Mouse (Mus musculus): ENCODE results near the gene Cdon. TPM values are rescaled to one million over a fixed set of nuclear protein-coding genes. Genes with fewer than 3 reads are reported as not detected.

Gene Cdon
- polyA plus RNA-seq, 1 experiment from 2014 or later: 1.9 TPM

- H3K4me1 ChIP-seq (replicated peaks; ENCODE audit: control insufficient read depth, insufficient read depth, low read length): no peaks in the 10 kb centered on the region
- TF ChIP-seq CTCF (IDR thresholded peaks at IDR 0.05; ENCODE audit: low read depth): peak; percentile 94
- WGBS: 25% methylated on average over 7 of the region's 7 CpGs
- H3K4me2 ChIP-seq (replicated peaks; ENCODE audit: low read depth): no peak overlapping the region
- no peaks in the 10 kb centered on the region for H3K36me3 ChIP-seq (ENCODE audit: control insufficient read depth, insufficient read depth)
- no peak overlapping the region for H3K4me3 ChIP-seq (ENCODE audit: low read depth, low read length)
- H3K27me3 ChIP-seq (replicated peaks; ENCODE audit: control insufficient read depth, insufficient read depth, low read length): no peaks in the 10 kb centered on the region
- no peak for ATAC-seq
- H3K9me3 ChIP-seq (ENCODE audit: control insufficient read depth): no peaks in the 10 kb centered on the region
- no peak overlapping the region for H3K27ac ChIP-seq (ENCODE audit: low read depth, low read length)
- H3K9ac ChIP-seq (ENCODE audit: low read depth, low read length): no peak overlapping the region
Observed at GRCm38 (mm10) chr9:35523941-35524411, 103.0 kb downstream of the Cdon start.

GRCm38 (mm10) chr9:35529141-35529540 lies 108.2 kb downstream of the Cdon start:
- TF ChIP-seq CTCF (IDR thresholded peaks at IDR 0.05; ENCODE audit: low read depth): no peak
- Histone ChIP-seq H3K27me3 (replicated peaks; ENCODE audit: control insufficient read depth, insufficient read depth, low read length) (no peaks in the 10 kb centered on the region), H3K9ac (ENCODE audit: low read depth, low read length) (no peak overlapping the region), H3K9me3 (ENCODE audit: control insufficient read depth) (no peaks in the 10 kb centered on the region), H3K4me2 (replicated peaks; ENCODE audit: low read depth) (no peak overlapping the region), H3K36me3 (ENCODE audit: control insufficient read depth, insufficient read depth) (no peaks in the 10 kb centered on the region), H3K4me1 (replicated peaks; ENCODE audit: control insufficient read depth, insufficient read depth, low read length) (no peaks in the 10 kb centered on the region), H3K4me3 (ENCODE audit: low read depth, low read length) (no peak overlapping the region), H3K27ac (ENCODE audit: low read depth, low read length) (no peak overlapping the region)
- no peak for ATAC-seq
- WGBS: 78% methylated on average over 3 of the region's 3 CpGs

DNA sequence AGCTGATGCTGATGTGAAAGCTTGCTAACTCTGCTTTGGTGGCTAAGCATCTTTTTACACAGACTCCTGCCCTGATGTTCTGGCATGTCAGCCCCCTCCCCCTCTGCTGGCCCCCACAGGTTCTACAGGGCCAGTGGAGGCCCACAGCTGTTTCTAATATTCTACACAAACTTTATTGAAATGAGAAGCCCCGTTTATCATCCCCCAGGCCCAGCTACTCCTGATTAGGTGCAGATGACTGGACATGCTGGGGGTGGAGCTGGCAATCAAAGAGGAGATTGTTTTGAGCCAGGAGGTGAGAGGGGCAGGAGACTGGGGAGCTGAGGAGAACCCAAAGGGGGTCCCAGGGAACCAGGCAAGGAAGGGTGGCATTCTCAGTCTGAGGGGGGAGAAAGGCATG lies 108.9 kb downstream of the Cdon start:
- no peak overlapping the region for H3K27ac ChIP-seq (ENCODE audit: low read depth, low read length)
- no peak overlapping the region for H3K4me3 ChIP-seq (ENCODE audit: low read depth, low read length)
- H3K9me3 ChIP-seq (ENCODE audit: control insufficient read depth): no peaks in the 10 kb centered on the region
- H3K27me3 ChIP-seq (replicated peaks; ENCODE audit: control insufficient read depth, insufficient read depth, low read length): no peaks in the 10 kb centered on the region
- 11% methylated on average over 1 of the region's 1 CpGs for WGBS
- TF ChIP-seq CTCF (IDR thresholded peaks at IDR 0.05; ENCODE audit: low read depth): no peak
- no peak for ATAC-seq
- H3K4me1 ChIP-seq (replicated peaks; ENCODE audit: control insufficient read depth, insufficient read depth, low read length): no peaks in the 10 kb centered on the region
- H3K9ac ChIP-seq (ENCODE audit: low read depth, low read length): no peak overlapping the region
- no peaks in the 10 kb centered on the region for H3K36me3 ChIP-seq (ENCODE audit: control insufficient read depth, insufficient read depth)
- no peak overlapping the region for H3K4me2 ChIP-seq (replicated peaks; ENCODE audit: low read depth)

- Histone ChIP-seq H3K9ac (ENCODE audit: low read depth, low read length) (no peak overlapping the region), H3K4me2 (replicated peaks; ENCODE audit: low read depth) (no peak overlapping the region), H3K27me3 (replicated peaks; ENCODE audit: control insufficient read depth, insufficient read depth, low read length) (no peaks in the 10 kb centered on the region), H3K4me3 (ENCODE audit: low read depth, low read length) (no peak overlapping the region), H3K36me3 (ENCODE audit: control insufficient read depth, insufficient read depth) (no peaks in the 10 kb centered on the region), H3K9me3 (ENCODE audit: control insufficient read depth) (no peaks in the 10 kb centered on the region), H3K4me1 (replicated peaks; ENCODE audit: control insufficient read depth, insufficient read depth, low read length) (no peaks in the 10 kb centered on the region), H3K27ac (ENCODE audit: low read depth, low read length) (no peak overlapping the region)
- 65% methylated on average over 9 of the region's 9 CpGs for WGBS
- TF ChIP-seq CTCF (IDR thresholded peaks at IDR 0.05; ENCODE audit: low read depth): no peak
- no peak for ATAC-seq
Observed at GRCm38 (mm10) chr9:35533266-35533665, 112.3 kb downstream of the Cdon start.

DNA sequence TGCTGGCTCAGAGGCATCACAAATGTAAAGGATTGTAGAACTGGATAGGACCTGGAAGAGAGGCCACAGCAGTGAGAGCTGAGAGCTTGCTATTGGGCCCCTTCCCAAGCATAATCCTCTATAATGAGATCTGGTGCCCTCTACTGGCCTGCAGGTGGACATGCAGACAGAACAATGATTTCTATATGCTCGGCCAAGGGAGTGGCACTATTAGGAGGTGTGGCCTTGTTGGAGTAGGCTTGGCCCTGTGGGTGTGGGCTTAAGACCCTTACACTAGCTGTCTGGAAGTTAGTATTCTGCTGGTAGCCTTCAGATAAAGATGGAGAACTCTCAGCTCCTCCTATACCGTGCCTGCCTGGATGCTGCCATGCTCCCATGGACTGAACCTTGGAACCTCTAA lies 114.2 kb downstream of the Cdon start:
- Histone ChIP-seq H3K4me2 (replicated peaks; ENCODE audit: low read depth) (no peak overlapping the region), H3K4me3 (ENCODE audit: low read depth, low read length) (no peak overlapping the region), H3K27ac (ENCODE audit: low read depth, low read length) (no peak overlapping the region), H3K9me3 (ENCODE audit: control insufficient read depth) (no peaks in the 10 kb centered on the region), H3K27me3 (replicated peaks; ENCODE audit: control insufficient read depth, insufficient read depth, low read length) (no peaks in the 10 kb centered on the region), H3K36me3 (ENCODE audit: control insufficient read depth, insufficient read depth) (no peaks in the 10 kb centered on the region), H3K9ac (ENCODE audit: low read depth, low read length) (no peak overlapping the region), H3K4me1 (replicated peaks; ENCODE audit: control insufficient read depth, insufficient read depth, low read length) (no peaks in the 10 kb centered on the region)
- ATAC-seq: peak; percentile 72
- TF ChIP-seq CTCF (IDR thresholded peaks at IDR 0.05; ENCODE audit: low read depth): peak; percentile 92
- 1% methylated on average over 2 of the region's 2 CpGs for WGBS

GRCm38 (mm10) chr9:35535876-35536275 lies 114.9 kb downstream of the Cdon start:
- Histone ChIP-seq H3K9ac (ENCODE audit: low read depth, low read length) (no peak overlapping the region), H3K4me3 (ENCODE audit: low read depth, low read length) (no peak overlapping the region), H3K36me3 (ENCODE audit: control insufficient read depth, insufficient read depth) (no peaks in the 10 kb centered on the region), H3K27ac (ENCODE audit: low read depth, low read length) (no peak overlapping the region), H3K4me2 (replicated peaks; ENCODE audit: low read depth) (no peak overlapping the region), H3K4me1 (replicated peaks; ENCODE audit: control insufficient read depth, insufficient read depth, low read length) (no peaks in the 10 kb centered on the region), H3K27me3 (replicated peaks; ENCODE audit: control insufficient read depth, insufficient read depth, low read length) (no peaks in the 10 kb centered on the region), H3K9me3 (ENCODE audit: control insufficient read depth) (no peaks in the 10 kb centered on the region)
- ATAC-seq: no peak
- no peak for TF ChIP-seq CTCF (IDR thresholded peaks at IDR 0.05; ENCODE audit: low read depth)
- WGBS: 72% methylated on average over 4 of the region's 4 CpGs
